In genomic region chr13:81744092-81744396, GRCm38 (mm10) we compare ENCODE assay signal across 23 mouse cellular contexts. TPM values are rescaled to one million over a fixed set of nuclear protein-coding genes. Genes with fewer than 3 reads are reported as not detected.
DNase-seq lines count a peak whose midpoint lies in the region; ATAC-seq and TF ChIP-seq lines count a peak whose summit lies in the region.
"Had no signal": no experiment of that assay in that cellular context is flagged by ENCODE, and none has a peak within 500 bp of the region (broad histone marks: within the 10 kb centered on the region; RNA-seq: fewer than 3 reads in every experiment).

No protein-coding gene starts in this region.

- H3K4me3 ChIP-seq in liver, embryonic 12.5 days: no peak overlapping the region
- H3K4me3 ChIP-seq in liver, postnatal 0 days (ENCODE audit: low read depth, low read length): no peak overlapping the region
- no peak overlapping the region for H3K4me3 ChIP-seq in intestine, embryonic 16.5 days (ENCODE audit: low read length)
- no peak overlapping the region for H3K4me3 ChIP-seq in stomach, embryonic 15.5 days (replicated peaks)
- no peak overlapping the region for H3K4me3 ChIP-seq in neural tube, embryonic 15.5 days (replicated peaks)
- H3K4me3 ChIP-seq: forebrain, embryonic 10.5 days; forebrain, embryonic 13.5 days; heart, adult 2 months; heart, embryonic 10.5 days; heart, embryonic 13.5 days had no signal

- no peak overlapping the region for H3K27ac ChIP-seq in liver, embryonic 12.5 days
- no peak overlapping the region for H3K27ac ChIP-seq in liver, postnatal 0 days (ENCODE audit: low read depth)
- no peak overlapping the region for H3K27ac ChIP-seq in intestine, embryonic 16.5 days (ENCODE audit: low read length)
- no peak overlapping the region for H3K27ac ChIP-seq in stomach, embryonic 15.5 days
- no peak overlapping the region for H3K27ac ChIP-seq in neural tube, embryonic 15.5 days (replicated peaks)
- H3K27ac ChIP-seq: forebrain, embryonic 10.5 days; forebrain, embryonic 13.5 days; heart, adult 2 months; heart, embryonic 10.5 days; heart, embryonic 13.5 days; hindbrain, embryonic 14.5 days had no signal

- DNase-seq in liver, postnatal 0 days: no peak
- no peak for DNase-seq in adrenal gland, adult 8-10 months
- DNase-seq: adrenal gland, adult 2 months; adrenal gland, postnatal 25 days; cerebellum, adult 18-20 months; cerebellum, adult 9-10 months; cerebellum, postnatal 14 days; gastrocnemius, postnatal 10 days; gastrocnemius, postnatal 36 days; heart, adult 2 months; heart, postnatal 14 days; heart, postnatal 4 days had no signal

- no peaks in the 10 kb centered on the region for H3K36me3 ChIP-seq in liver, embryonic 12.5 days
- H3K36me3 ChIP-seq in liver, postnatal 0 days (replicated peaks; ENCODE audit: insufficient read depth, low read length): no peaks in the 10 kb centered on the region
- H3K36me3 ChIP-seq in intestine, embryonic 16.5 days (ENCODE audit: control insufficient read depth, insufficient read depth, low read length): no peaks in the 10 kb centered on the region
- H3K36me3 ChIP-seq in stomach, embryonic 15.5 days: no peaks in the 10 kb centered on the region
- no peaks in the 10 kb centered on the region for H3K36me3 ChIP-seq in neural tube, embryonic 15.5 days
- H3K36me3 ChIP-seq: forebrain, embryonic 10.5 days; heart, embryonic 10.5 days; heart, embryonic 13.5 days had no signal

- no peak overlapping the region for H3K9ac ChIP-seq in liver, embryonic 12.5 days
- H3K9ac ChIP-seq in liver, postnatal 0 days (replicated peaks): no peak overlapping the region
- no peak overlapping the region for H3K9ac ChIP-seq in intestine, embryonic 16.5 days (ENCODE audit: low read depth, low read length)
- no peak overlapping the region for H3K9ac ChIP-seq in stomach, embryonic 15.5 days
- H3K9ac ChIP-seq in neural tube, embryonic 15.5 days (replicated peaks): no peak overlapping the region
- H3K9ac ChIP-seq: forebrain, embryonic 13.5 days; heart, embryonic 13.5 days; hindbrain, embryonic 14.5 days had no signal

- no peaks in the 10 kb centered on the region for H3K9me3 ChIP-seq in liver, embryonic 12.5 days (replicated peaks)
- H3K9me3 ChIP-seq in liver, postnatal 0 days (ENCODE audit: low read length): 0 out of 2 replicates have a peak, but pooled peaks cover 2% of the 10 kb centered on the region
- H3K9me3 ChIP-seq in intestine, embryonic 16.5 days (ENCODE audit: control insufficient read depth, low read length): no peaks in the 10 kb centered on the region
- H3K9me3 ChIP-seq in stomach, embryonic 15.5 days: no peaks in the 10 kb centered on the region
- H3K9me3 ChIP-seq in neural tube, embryonic 15.5 days (replicated peaks): no peaks in the 10 kb centered on the region
- H3K9me3 ChIP-seq: forebrain, embryonic 13.5 days; heart, embryonic 10.5 days; heart, embryonic 13.5 days had no signal

- no peak for TF ChIP-seq EP300 in liver, postnatal 0 days (IDR thresholded peaks at IDR 0.05; ENCODE audit: low read depth)

- 58% methylated on average over 2 of the region's 2 CpGs for WGBS in liver, embryonic 12.5 days (ENCODE audit: insufficient replicate concordance)
- 65% methylated on average over 2 of the region's 2 CpGs for WGBS in liver, postnatal 0 days (ENCODE audit: insufficient replicate concordance)
- 26% methylated on average over 2 of the region's 2 CpGs for WGBS in intestine, embryonic 16.5 days
- 39% methylated on average over 2 of the region's 2 CpGs for WGBS in stomach, embryonic 15.5 days
- 47% methylated on average over 2 of the region's 2 CpGs for WGBS in neural tube, embryonic 15.5 days

- H3K27me3 ChIP-seq in liver, embryonic 12.5 days (replicated peaks): no peaks in the 10 kb centered on the region
- H3K27me3 ChIP-seq in liver, postnatal 0 days (ENCODE audit: insufficient read depth, low read length): no peaks in the 10 kb centered on the region
- no peaks in the 10 kb centered on the region for H3K27me3 ChIP-seq in intestine, embryonic 16.5 days (replicated peaks; ENCODE audit: control insufficient read depth, insufficient read depth, low read length)
- no peaks in the 10 kb centered on the region for H3K27me3 ChIP-seq in stomach, embryonic 15.5 days (replicated peaks)
- H3K27me3 ChIP-seq in neural tube, embryonic 15.5 days (replicated peaks): no peaks in the 10 kb centered on the region
- H3K27me3 ChIP-seq: forebrain, embryonic 13.5 days; heart, embryonic 13.5 days had no signal

- H3K4me1 ChIP-seq in liver, embryonic 12.5 days: peaks cover 35% of the 10 kb centered on the region
- peaks cover 8% of the 10 kb centered on the region for H3K4me1 ChIP-seq in liver, postnatal 0 days (ENCODE audit: insufficient read depth)
- no peaks in the 10 kb centered on the region for H3K4me1 ChIP-seq in intestine, embryonic 16.5 days (ENCODE audit: control insufficient read depth, insufficient read depth, low read length)
- no peaks in the 10 kb centered on the region for H3K4me1 ChIP-seq in stomach, embryonic 15.5 days
- H3K4me1 ChIP-seq in neural tube, embryonic 15.5 days: no peaks in the 10 kb centered on the region
- H3K4me1 ChIP-seq: forebrain, embryonic 13.5 days; heart, embryonic 13.5 days had no signal

- no peak for ATAC-seq in liver, embryonic 12.5 days
- ATAC-seq in liver, postnatal 0 days: no peak
- peak; percentile 79 for ATAC-seq in intestine, embryonic 16.5 days
- peak; percentile 31; the same call in 1 of the 2 replicates for ATAC-seq in stomach, embryonic 15.5 days (ENCODE audit: insufficient read depth, low FRiP score, low read depth)
- ATAC-seq in neural tube, embryonic 15.5 days (ENCODE audit: low FRiP score): no peak
- ATAC-seq: CD4-positive, CD25-positive, alpha-beta regulatory T cell, adult 4 months; forebrain, embryonic 13.5 days; forebrain, embryonic 16.5 days had no signal

- TF ChIP-seq CTCF in liver, postnatal 0 days (IDR thresholded peaks at IDR 0.05; ENCODE audit: low read depth): no peak

- peak overlapping the region; percentile 45; the same call in 1 of the 2 replicates for H3K4me2 ChIP-seq in liver, embryonic 12.5 days
- H3K4me2 ChIP-seq in liver, postnatal 0 days (ENCODE audit: low read depth, low read length): no peak overlapping the region
- no peak overlapping the region for H3K4me2 ChIP-seq in intestine, embryonic 16.5 days (ENCODE audit: low read depth, low read length)
- no peak overlapping the region for H3K4me2 ChIP-seq in stomach, embryonic 15.5 days
- no peak overlapping the region for H3K4me2 ChIP-seq in neural tube, embryonic 15.5 days
- H3K4me2 ChIP-seq: forebrain, embryonic 13.5 days; heart, embryonic 13.5 days; hindbrain, embryonic 14.5 days had no signal

RNA-seq across cellular contexts. Expression of gene Mblac2, which starts 32.9 kb away (rescaled TPM):
- polyA plus RNA-seq in liver, embryonic 12.5 days (2016; fragmentation: Nextera tagmentation; extraction: Ambion mirVana): 2.8 and 3.0 TPM in 2 replicates
- polyA plus RNA-seq in liver, postnatal 0 days (2015; fragmentation: Nextera tagmentation; extraction: Ambion mirVana): 3.1 and 4.3 TPM in 2 replicates
- 8.8 and 8.9 TPM in 2 replicates for polyA plus RNA-seq in intestine, embryonic 16.5 days (2015; fragmentation: Nextera tagmentation; extraction: Ambion mirVana)
- polyA plus RNA-seq in stomach, embryonic 15.5 days (2015; fragmentation: Nextera tagmentation; extraction: Ambion mirVana): 8.5 and 9.2 TPM in 2 replicates
- polyA plus RNA-seq in neural tube, embryonic 15.5 days (2015; fragmentation: Nextera tagmentation; extraction: Ambion mirVana): 64.8 and 65.6 TPM in 2 replicates
- 10 to 100 TPM; 12.2 to 19.5 (median 14.7) TPM for total RNA-seq in adrenal gland, adult 8-10 months (2022)

RNA-seq across cellular contexts. Expression of gene Polr3g, which starts 33.2 kb away (rescaled TPM):
- 16.9 and 19.1 TPM in 2 replicates for polyA plus RNA-seq in liver, embryonic 12.5 days (2016; fragmentation: Nextera tagmentation; extraction: Ambion mirVana)
- 6.2 and 6.6 TPM in 2 replicates for polyA plus RNA-seq in liver, postnatal 0 days (2015; fragmentation: Nextera tagmentation; extraction: Ambion mirVana)
- polyA plus RNA-seq in intestine, embryonic 16.5 days (2015; fragmentation: Nextera tagmentation; extraction: Ambion mirVana): 11.9 and 15.2 TPM in 2 replicates
- 14.4 and 17.1 TPM in 2 replicates for polyA plus RNA-seq in stomach, embryonic 15.5 days (2015; fragmentation: Nextera tagmentation; extraction: Ambion mirVana)
- polyA plus RNA-seq in neural tube, embryonic 15.5 days (2015; fragmentation: Nextera tagmentation; extraction: Ambion mirVana): 8.2 and 8.9 TPM in 2 replicates
- total RNA-seq in adrenal gland, adult 8-10 months (2022): 10 to 100 TPM in 1 of 4 experiments, 1 to 10 TPM in 3; 5.9 to 11.1 (median 8.4) TPM

RNA-seq across cellular contexts. Expression of gene Cetn3, which starts 38.8 kb away (rescaled TPM):
- polyA plus RNA-seq in liver, embryonic 12.5 days (2016; fragmentation: Nextera tagmentation; extraction: Ambion mirVana): 156 and 159 TPM in 2 replicates
- polyA plus RNA-seq in liver, postnatal 0 days (2015; fragmentation: Nextera tagmentation; extraction: Ambion mirVana): 86.1 and 101 TPM in 2 replicates
- polyA plus RNA-seq in intestine, embryonic 16.5 days (2015; fragmentation: Nextera tagmentation; extraction: Ambion mirVana): 142 and 164 TPM in 2 replicates
- polyA plus RNA-seq in stomach, embryonic 15.5 days (2015; fragmentation: Nextera tagmentation; extraction: Ambion mirVana): 206 and 243 TPM in 2 replicates
- 212 and 218 TPM in 2 replicates for polyA plus RNA-seq in neural tube, embryonic 15.5 days (2015; fragmentation: Nextera tagmentation; extraction: Ambion mirVana)
- 100 to 1,000 TPM; 103 to 142 (median 122) TPM for total RNA-seq in adrenal gland, adult 8-10 months (2022)

Comparison
In these comparisons a context has a peak if more than half of its experiments do, and no peak if none do; other contexts are left out.
1. ATAC-seq: peak in intestine, embryonic 16.5 days (single experiment) and stomach, embryonic 15.5 days (single experiment); none in liver, embryonic 12.5 days (single experiment), liver, postnatal 0 days (single experiment) and neural tube, embryonic 15.5 days (single experiment).